Mouse (Mus musculus) MEL (cell line): ENCODE measurements around the gene Trio. TPM values are rescaled to one million over a fixed set of nuclear protein-coding genes. Genes with fewer than 3 reads are reported as not detected.

ENCODE experiments used
- DNase-seq: peaks from one replicate; pipeline ENCODE4 v3.0.0; 2011; ENCODE audit warnings: low read depth, low spot score
- H3K27ac ChIP-seq: 2 replicates; pipeline ENCODE4 v1.5.1; 2012; ENCODE audit warnings: low read depth, mild to moderate bottlenecking, control low read depth, low read length, moderate library complexity; ENCODE audit not compliant: control insufficient read depth
- H3K27me3 ChIP-seq, 2 experiments: fragments of 150-350 bp in 1 of 2; sonication (generic) in 1 of 2; 2 replicates each; pipeline ENCODE4 v1.6.1; 2012; ENCODE audit warnings: low read length in 2 of 2, mild to moderate bottlenecking in 2 of 2, improper control_type of control experiment in 1 of 2, moderate library complexity in 1 of 2; ENCODE audit not compliant: insufficient read depth in 2 of 2, control insufficient read depth in 1 of 2
- H3K36me3 ChIP-seq, 2 experiments: 2 replicates each; pipeline ENCODE4 v1.6.1; 2012 to 2014; ENCODE audit warnings: low read length in 2 of 2, improper control_type of control experiment in 1 of 2, inconsistent platforms in 1 of 2, mild to moderate bottlenecking in 1 of 2; ENCODE audit not compliant: insufficient read depth in 2 of 2, control insufficient read depth in 1 of 2
- H3K4me1 ChIP-seq, 2 experiments: fragments of 150-350 bp in 1 of 2; sonication (generic) in 1 of 2; 2 replicates each; pipeline ENCODE4 v1.6.1; 2012; ENCODE audit warnings: low read length in 2 of 2, improper control_type of control experiment in 1 of 2, mild to moderate bottlenecking in 1 of 2; ENCODE audit not compliant: insufficient read depth in 2 of 2, control insufficient read depth in 1 of 2
- H3K4me3 ChIP-seq, 2 experiments: fragments of 150-350 bp in 1 of 2; sonication (generic) in 1 of 2; 2 replicates each; pipeline ENCODE4 v1.5.1; 2012; ENCODE audit warnings: low read depth in 2 of 2, low read length in 2 of 2, mild to moderate bottlenecking in 2 of 2, moderate library complexity in 2 of 2, control low read depth in 1 of 2, improper control_type of control experiment in 1 of 2; ENCODE audit not compliant: control insufficient read depth in 1 of 2, insufficient read depth in 1 of 2
- H3K79me2 ChIP-seq: 2 replicates; pipeline ENCODE4 v1.6.1; 2012; ENCODE audit warnings: mild to moderate bottlenecking, low read length, moderate library complexity; ENCODE audit not compliant: control insufficient read depth, poor library complexity, insufficient read depth
- H3K9ac ChIP-seq: 2 replicates; pipeline ENCODE4 v1.6.1; 2012; ENCODE audit warnings: low read depth, mild to moderate bottlenecking, control low read depth, low read length, moderate library complexity; ENCODE audit not compliant: control insufficient read depth, poor library complexity, severe bottlenecking
- H3K9me3 ChIP-seq: fragments of 150-350 bp; sonication (generic); replicated peaks from 2 replicates; pipeline ENCODE4 v1.6.1; 2012; ENCODE audit warnings: mild to moderate bottlenecking, low read length, improper control_type of control experiment, moderate library complexity; ENCODE audit not compliant: insufficient read depth
- CHD2 ChIP-seq: IDR thresholded peaks from 2 replicates; pipeline ENCODE4 v1.6.1; 2011; ENCODE audit warnings: low read length, improper control_type of control experiment
- CTCF ChIP-seq, 3 experiments: IDR thresholded peaks in 2 of 3; conservative IDR thresholded peaks in 1 of 3; 2 replicates each; pipeline ENCODE4 v1.5.1; 2011 to 2012; ENCODE audit warnings: low read length in 3 of 3, low read depth in 2 of 3, mild to moderate bottlenecking in 2 of 3, improper control_type of control experiment in 1 of 3, inconsistent platforms in 1 of 3, mixed read lengths in 1 of 3, moderate library complexity in 1 of 3; ENCODE audit not compliant: control insufficient read depth in 1 of 3, insufficient read depth in 1 of 3, poor library complexity in 1 of 3, severe bottlenecking in 1 of 3
- ELF1 ChIP-seq: IDR thresholded peaks from 2 replicates; pipeline ENCODE4 v1.6.1; 2014; ENCODE audit warnings: low read depth, mild to moderate bottlenecking, inconsistent platforms, low read length, improper control_type of control experiment, moderate library complexity
- EP300 ChIP-seq, 2 experiments: IDR thresholded peaks; 2 replicates each; pipeline ENCODE4 v1.6.1; 2011; ENCODE audit warnings: improper control_type of control experiment in 2 of 2, low read length in 2 of 2, low read depth in 1 of 2, mild to moderate bottlenecking in 1 of 2
- ETS1 ChIP-seq: IDR thresholded peaks from 2 replicates; pipeline ENCODE4 v1.6.1; 2012; ENCODE audit warnings: low read depth, mild to moderate bottlenecking, inconsistent platforms, low read length, improper control_type of control experiment, moderate library complexity
- GABPA ChIP-seq: IDR thresholded peaks from 2 replicates; pipeline ENCODE4 v1.6.1; 2012; ENCODE audit warnings: low read depth, mild to moderate bottlenecking, inconsistent platforms, low read length, improper control_type of control experiment, moderate library complexity
- GATA1 ChIP-seq: IDR thresholded peaks from 2 replicates; pipeline ENCODE4 v1.6.1; 2011; ENCODE audit warnings: low read depth, low read length, improper control_type of control experiment
- JUND ChIP-seq: IDR thresholded peaks from 2 replicates; pipeline ENCODE4 v1.6.1; 2011; ENCODE audit warnings: low read depth, mild to moderate bottlenecking, improper control_type of control experiment, low read length
- MAFK ChIP-seq: IDR thresholded peaks from 2 replicates; pipeline ENCODE4 v1.6.1; 2011; ENCODE audit warnings: low read depth, mild to moderate bottlenecking, low read length, improper control_type of control experiment, borderline replicate concordance
- MAX ChIP-seq: IDR thresholded peaks from 2 replicates; pipeline ENCODE4 v1.6.1; 2011; ENCODE audit warnings: low read length, improper control_type of control experiment
- MAZ ChIP-seq: IDR thresholded peaks from 2 replicates; pipeline ENCODE4 v1.6.1; 2012; ENCODE audit warnings: low read depth, mild to moderate bottlenecking, inconsistent platforms, low read length, improper control_type of control experiment
- MXI1 ChIP-seq: IDR thresholded peaks from 2 replicates; pipeline ENCODE4 v1.6.1; 2011; ENCODE audit warnings: mild to moderate bottlenecking, low read depth, low read length, improper control_type of control experiment
- MYB ChIP-seq: IDR thresholded peaks from 2 replicates; pipeline ENCODE4 v1.6.1; 2011; ENCODE audit warnings: mild to moderate bottlenecking, low read depth, low read length, improper control_type of control experiment
- NELFE ChIP-seq: IDR thresholded peaks from 2 replicates; pipeline ENCODE4 v1.6.1; 2011; ENCODE audit warnings: low read depth, low read length, improper control_type of control experiment
- NRF1 ChIP-seq: IDR thresholded peaks from 2 replicates; pipeline ENCODE4 v1.6.1; 2014; ENCODE audit warnings: low read depth, mild to moderate bottlenecking, inconsistent platforms, low read length, improper control_type of control experiment, moderate library complexity; ENCODE audit not compliant: poor library complexity, insufficient read depth, severe bottlenecking
- POLR2A ChIP-seq, 2 experiments: IDR thresholded peaks; 2 replicates each; pipeline ENCODE4 v1.6.1; 2011 to 2012; ENCODE audit warnings: low read length in 2 of 2, mild to moderate bottlenecking in 2 of 2, control low read depth in 1 of 2, improper control_type of control experiment in 1 of 2, low read depth in 1 of 2, moderate library complexity in 1 of 2; ENCODE audit not compliant: control insufficient read depth in 1 of 2, insufficient read depth in 1 of 2, poor library complexity in 1 of 2
- POLR2AphosphoS2 ChIP-seq: IDR thresholded peaks from 2 replicates; pipeline ENCODE4 v1.6.1; 2011; ENCODE audit warnings: low read length, improper control_type of control experiment
- POLR2AphosphoS5 ChIP-seq: IDR thresholded peaks from 2 replicates; pipeline ENCODE4 v1.6.1; 2012; ENCODE audit warnings: low read depth, borderline replicate concordance, mild to moderate bottlenecking, inconsistent platforms, low read length, moderate library complexity, mixed read lengths
- RAD21 ChIP-seq: IDR thresholded peaks from 2 replicates; pipeline ENCODE4 v1.6.1; 2011; ENCODE audit warnings: mild to moderate bottlenecking, low read depth, low read length, improper control_type of control experiment
- RCOR1 ChIP-seq: IDR thresholded peaks from 2 replicates; pipeline ENCODE4 v1.6.1; 2012; ENCODE audit warnings: low read depth, mild to moderate bottlenecking, inconsistent platforms, low read length, improper control_type of control experiment
- SIN3A ChIP-seq: IDR thresholded peaks from 2 replicates; pipeline ENCODE4 v1.6.1; 2012; ENCODE audit warnings: low read length, improper control_type of control experiment, inconsistent platforms
- TAL1 ChIP-seq: IDR thresholded peaks from 2 replicates; pipeline ENCODE4 v1.6.1; 2012; ENCODE audit warnings: mild to moderate bottlenecking, inconsistent platforms, low read length, moderate library complexity, mixed read lengths
- TBP ChIP-seq: IDR thresholded peaks from 2 replicates; pipeline ENCODE4 v1.8.0; 2011; ENCODE audit warnings: low read depth, low read length, improper control_type of control experiment
- TCF12 ChIP-seq: IDR thresholded peaks from 2 replicates; pipeline ENCODE4 v1.6.1; 2014; ENCODE audit warnings: low read depth, mild to moderate bottlenecking, inconsistent platforms, low read length, improper control_type of control experiment, moderate library complexity
- UBTF ChIP-seq: IDR thresholded peaks from 2 replicates; pipeline ENCODE4 v1.6.1; 2012; ENCODE audit warnings: low read depth, mild to moderate bottlenecking, inconsistent platforms, low read length, improper control_type of control experiment, moderate library complexity, borderline replicate concordance; ENCODE audit not compliant: insufficient read depth
- USF1 ChIP-seq: IDR thresholded peaks from 2 replicates; pipeline ENCODE4 v1.6.1; 2014; ENCODE audit warnings: low read depth, mild to moderate bottlenecking, inconsistent platforms, low read length, improper control_type of control experiment, moderate library complexity
- USF2 ChIP-seq, 2 experiments: IDR thresholded peaks; 2 replicates each; pipeline ENCODE4 v1.6.1; 2011 to 2012; ENCODE audit warnings: improper control_type of control experiment in 2 of 2, low read length in 2 of 2, borderline replicate concordance in 1 of 2, inconsistent platforms in 1 of 2, low read depth in 1 of 2, mild to moderate bottlenecking in 1 of 2; ENCODE audit not compliant: insufficient read depth in 1 of 2
- ZC3H11A ChIP-seq: IDR thresholded peaks from 2 replicates; pipeline ENCODE4 v1.6.1; 2012; ENCODE audit warnings: low read depth, mild to moderate bottlenecking, inconsistent platforms, low read length, improper control_type of control experiment
- ZKSCAN1 ChIP-seq: IDR thresholded peaks from 2 replicates; pipeline ENCODE4 v1.6.1; 2012; ENCODE audit warnings: low read depth, mild to moderate bottlenecking, inconsistent platforms, low read length, improper control_type of control experiment, moderate library complexity
- ZNF384 ChIP-seq: IDR thresholded peaks from 2 replicates; pipeline ENCODE4 v1.6.1; 2012; ENCODE audit warnings: low read depth, mild to moderate bottlenecking, inconsistent platforms, low read length, improper control_type of control experiment
- polyA plus RNA-seq, 2 experiments: library from polyadenylated mRNA; stranded (reverse) in 1 of 2; unstranded in 1 of 2; fragments of >175 nt in 1 of 2; fragments of >200 nt in 1 of 2; gene quantifications; 2 replicates each; pipeline versions ENCODE4 v1.2.1 to v1.2.4; 2012; ENCODE audit warnings: low replicate concordance in 2 of 2, low read depth in 1 of 2; ENCODE audit not compliant: insufficient read length in 2 of 2, insufficient read depth in 1 of 2, missing spikeins in 1 of 2
- total RNA-seq: library from RNA; depleted of rRNA; stranded (reverse); fragments of 300-350 nt; gene quantifications from 2 replicates; pipeline ENCODE4 v1.2.3, GENCODE M21; 2012

Trio gene
- total and polyA plus RNA-seq, 3 experiments: 0.91 to 1.1 TPM; not detected in 1

- no peak for TF ChIP-seq ELF1
- TF ChIP-seq NRF1: no peak
- TF ChIP-seq MAX: no peak
- TF ChIP-seq JUND: no peak
- no peak for TF ChIP-seq ZC3H11A
- TF ChIP-seq ETS1: peak; percentile 29; the same call in 1 of the 2 replicates
- no peak for TF ChIP-seq UBTF
- no peak for TF ChIP-seq RCOR1
- TF ChIP-seq TAL1: no peak
- no peak for TF ChIP-seq POLR2AphosphoS5
- TF ChIP-seq MAZ: peak; percentile 53; the same call in 1 of the 2 replicates
- TF ChIP-seq GATA1: peak; percentile 82
- TF ChIP-seq USF2 (IDR thresholded peaks at IDR 0.05; ENCODE audit: borderline replicate concordance in 1 of 2, insufficient read depth in 1 of 2, low read depth in 1 of 2, low read length in 2 of 2): no peak
- peak; percentile 73 for TF ChIP-seq TBP
- 0 out of 4 replicates have a peak, but pooled peaks of 1 of the 2 experiments have one; percentile 32 for TF ChIP-seq POLR2A (IDR thresholded peaks at IDR 0.05; ENCODE audit: control insufficient read depth in 1 of 2, insufficient read depth in 1 of 2, low read depth in 1 of 2, low read length in 2 of 2, poor library complexity in 1 of 2)
- no peak for TF ChIP-seq MXI1
- TF ChIP-seq SIN3A: no peak
- TF ChIP-seq EP300 (IDR thresholded peaks at IDR 0.05; ENCODE audit: low read depth in 1 of 2, low read length in 2 of 2): peak; percentile 55 to 56; a peak in 3 of 4 replicates
- TF ChIP-seq MYB: no peak
- Histone ChIP-seq H3K27ac (peak overlapping the region; percentile 31; the same call in 1 of the 2 replicates), H3K9me3 (no peaks in the 10 kb centered on the region), H3K4me1 (peaks cover 4 to 28% of the 10 kb centered on the region in 2 experiments), H3K79me2 (no peaks in the 10 kb centered on the region), H3K27me3 (no peaks in the 10 kb centered on the region), H3K9ac (peak overlapping the region; percentile 23; the same call in 1 of the 2 replicates), H3K4me3 (peak overlapping the region; percentile 24 to 42), H3K36me3 (peaks cover 0 to 16% of the 10 kb centered on the region in 2 experiments; a peak in 2 of 4 replicates)
- DNase-seq: peak; percentile 77
Observed at GRCm38 (mm10) chr15:27873747-27874320, 151.8 kb downstream of the Trio start.

DNA sequence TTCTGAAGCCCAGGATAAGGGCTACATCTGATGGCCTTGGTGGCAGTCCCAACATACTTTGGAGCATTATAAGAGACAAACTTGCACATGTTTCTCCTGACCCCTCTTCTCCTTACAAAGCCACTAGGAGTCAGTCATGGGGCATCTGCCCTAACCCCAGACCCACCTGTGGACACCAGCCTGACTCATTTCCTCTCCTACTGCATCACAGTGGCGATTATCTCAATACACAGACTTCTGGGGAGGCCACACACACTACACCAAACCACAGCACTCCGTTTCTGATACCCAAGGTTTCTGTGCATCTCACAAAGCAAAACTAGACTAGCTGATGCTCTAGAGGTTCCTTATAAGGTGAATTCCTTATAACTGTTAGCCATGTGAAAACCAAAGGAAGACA lies 153.4 kb downstream of the Trio start:
- TF ChIP-seq RAD21: no peak
- peak; percentile 84 to 90 for TF ChIP-seq EP300 (IDR thresholded peaks at IDR 0.05; ENCODE audit: low read depth in 1 of 2, low read length in 2 of 2)
- TF ChIP-seq USF1: no peak
- peak; percentile 82 for TF ChIP-seq RCOR1
- TF ChIP-seq CHD2: no peak
- no peak for TF ChIP-seq ZC3H11A
- TF ChIP-seq TAL1: peak; percentile 83
- peak; percentile 50; the same call in 1 of the 2 replicates for TF ChIP-seq MYB
- no peak for TF ChIP-seq ZKSCAN1
- TF ChIP-seq GABPA: no peak
- no peak for TF ChIP-seq MAFK
- TF ChIP-seq ZNF384: no peak
- no peak for TF ChIP-seq NELFE
- TF ChIP-seq POLR2AphosphoS2: no peak
- peak; percentile 66 for TF ChIP-seq GATA1
- TF ChIP-seq CTCF (IDR thresholded peaks at IDR 0.05 in 2 of 3, conservative IDR thresholded peaks at IDR 0.05 in 1 of 3; ENCODE audit: control insufficient read depth in 1 of 3, insufficient read depth in 1 of 3, low read depth in 2 of 3, low read length in 3 of 3, poor library complexity in 1 of 3, severe bottlenecking in 1 of 3): peak in 1 of 3 experiments; percentile 28; a peak in 1 of 6 replicates
- peak; percentile 74 for TF ChIP-seq ETS1
- TF ChIP-seq MAX: no peak
- peak; percentile 90 for TF ChIP-seq TCF12
- H3K27ac ChIP-seq: peak overlapping the region; percentile 86
- no peaks in the 10 kb centered on the region for H3K9me3 ChIP-seq
- peaks cover 4 to 28% of the 10 kb centered on the region in 2 experiments for H3K4me1 ChIP-seq
- no peaks in the 10 kb centered on the region for H3K27me3 ChIP-seq
- peak; percentile 74 for DNase-seq
- peak overlapping the region; percentile 50 for H3K9ac ChIP-seq
- H3K79me2 ChIP-seq: no peaks in the 10 kb centered on the region
- peak overlapping the region; percentile 45 to 52 for H3K4me3 ChIP-seq
- H3K36me3 ChIP-seq: peaks cover 0 to 16% of the 10 kb centered on the region in 2 experiments; a peak in 2 of 4 replicates
